Mouse (Mus musculus): Measurements from ENCODE around the gene Nphp4. TPM values are rescaled to one million over a fixed set of nuclear protein-coding genes. Genes with fewer than 3 reads are reported as not detected.

Gene Nphp4
- total RNA-seq, 2 experiments from 2014 or later = 22.8 to 24.9 TPM

DNA sequence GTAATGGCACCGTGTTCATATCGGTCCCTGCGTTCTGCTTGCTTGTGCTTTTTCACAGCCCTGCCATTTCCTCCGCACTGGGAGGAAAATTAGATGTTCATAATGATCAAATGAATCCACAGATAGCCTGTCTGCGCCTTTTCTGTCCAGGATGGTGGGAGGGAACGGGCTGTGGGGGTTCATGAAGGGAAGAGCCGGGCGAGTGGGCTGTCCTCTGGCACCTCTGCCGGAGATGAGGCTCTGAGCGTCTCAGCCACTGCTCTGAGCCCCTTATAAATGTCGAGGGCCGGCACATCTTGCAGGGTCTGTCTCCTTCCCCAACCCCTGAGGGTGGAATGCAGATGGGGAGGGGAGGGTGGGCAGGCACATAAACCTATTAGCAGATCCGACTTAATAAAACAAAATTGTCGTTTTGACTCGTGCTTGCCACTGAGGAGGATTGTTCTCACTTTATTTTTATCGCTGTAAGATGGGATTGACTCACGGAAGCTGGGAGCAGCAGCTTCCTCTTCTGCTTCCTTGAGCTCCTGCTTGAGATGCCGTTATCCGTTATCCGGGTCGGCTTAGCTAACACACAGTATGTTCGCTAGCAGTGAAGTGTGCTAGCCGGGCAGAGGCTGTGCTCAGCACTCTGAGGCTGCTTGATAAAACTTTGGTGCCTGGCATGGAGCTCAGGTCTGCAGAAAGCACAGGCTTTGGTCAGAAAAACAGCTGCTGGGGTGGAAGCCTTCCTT is 92.3 kb downstream of the Nphp4 start:
- no peak for TF ChIP-seq CTCF (IDR thresholded peaks at IDR 0.05)
- DNase-seq (ENCODE audit: extremely low spot score in 1 of 2, low spot score in 2 of 2) = no peak
- intact Hi-C loops (cut with DNase I) = loop anchor here (5.0 kb wide), 1 partner anchor 48 kb away; no protein-coding TSS in a partner anchor
- Histone ChIP-seq H3K4me3 (no peak overlapping the region), H3K27ac (peak overlapping the region; percentile 44; the same call in 1 of the 2 replicates)

DNA sequence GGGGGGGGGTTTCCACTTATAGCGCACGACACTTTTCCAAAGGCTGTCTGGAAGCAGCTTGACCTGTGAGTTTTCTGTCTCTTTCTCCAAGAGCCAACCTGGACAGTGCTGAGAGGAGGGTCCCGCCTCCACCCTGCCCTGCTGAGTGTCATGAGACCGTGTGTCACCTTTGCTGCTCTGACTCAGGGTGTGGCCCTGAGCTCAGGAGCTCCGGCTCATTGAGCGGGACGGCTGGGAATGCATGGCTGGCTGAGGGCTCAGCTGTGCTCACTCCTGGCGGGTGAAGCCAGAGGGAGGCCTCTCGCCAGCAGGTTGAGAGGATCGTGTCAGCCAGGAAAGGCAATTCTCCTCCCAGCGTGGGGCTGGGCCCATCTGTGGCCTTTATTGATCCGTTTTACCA is 97.8 kb downstream of the Nphp4 start:
- DNase-seq (ENCODE audit: extremely low spot score in 1 of 2, low spot score in 2 of 2) = no peak
- intact Hi-C loops (cut with DNase I) = no loop called here
- H3K27ac ChIP-seq = no peak overlapping the region
- H3K4me3 ChIP-seq = no peak overlapping the region
- no peak for TF ChIP-seq CTCF (IDR thresholded peaks at IDR 0.05)

DNA sequence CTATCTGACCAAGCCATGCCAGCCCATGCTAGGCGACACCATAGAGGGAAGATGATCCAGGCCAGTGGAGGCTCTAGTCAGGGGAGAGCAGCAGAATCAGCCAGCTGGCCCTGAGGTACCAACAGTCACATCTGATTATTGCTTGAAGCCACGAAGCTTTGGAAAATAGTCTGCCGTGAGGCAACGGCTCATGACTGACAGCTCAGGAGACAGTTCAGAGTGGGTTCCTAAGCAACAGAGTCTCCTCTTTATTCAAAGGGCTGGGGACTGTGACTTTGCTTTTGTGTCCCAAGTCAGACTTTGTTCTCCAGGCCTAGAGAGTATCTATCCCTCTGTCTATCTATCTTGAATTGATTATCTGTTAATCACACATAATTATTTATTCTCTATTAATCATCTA is 100.3 kb downstream of the Nphp4 start:
- no peak for TF ChIP-seq CTCF (IDR thresholded peaks at IDR 0.05)
- no peak for DNase-seq (ENCODE audit: extremely low spot score in 1 of 2, low spot score in 2 of 2)
- Histone ChIP-seq H3K27ac (no peak overlapping the region), H3K4me3 (no peak overlapping the region)
- intact Hi-C loops (cut with DNase I) = no loop called here

DNA sequence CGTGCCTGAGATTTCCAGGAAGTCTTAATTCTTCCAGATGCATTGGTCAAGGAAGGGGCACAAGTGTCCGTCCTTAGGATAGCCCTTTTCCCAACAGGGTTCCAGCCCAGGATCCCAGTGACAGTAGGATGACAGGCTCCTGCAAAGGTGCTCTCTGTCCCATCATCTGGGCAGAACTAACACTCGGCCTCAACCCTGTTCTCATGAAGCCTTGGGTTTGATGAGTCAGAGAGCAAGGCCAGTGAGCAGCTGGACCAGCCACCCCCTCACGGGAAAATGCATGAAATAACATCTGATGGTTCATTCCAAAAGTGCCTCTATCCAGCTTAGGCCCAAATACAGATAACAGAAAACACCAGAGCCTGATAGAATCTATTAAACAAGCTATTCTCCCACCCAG is 103.5 kb downstream of the Nphp4 start:
- no peak for DNase-seq (ENCODE audit: extremely low spot score in 1 of 2, low spot score in 2 of 2)
- intact Hi-C loops (cut with DNase I) = no loop called here
- no peak overlapping the region for H3K4me3 ChIP-seq
- no peak overlapping the region for H3K27ac ChIP-seq
- TF ChIP-seq CTCF (IDR thresholded peaks at IDR 0.05) = no peak

DNA sequence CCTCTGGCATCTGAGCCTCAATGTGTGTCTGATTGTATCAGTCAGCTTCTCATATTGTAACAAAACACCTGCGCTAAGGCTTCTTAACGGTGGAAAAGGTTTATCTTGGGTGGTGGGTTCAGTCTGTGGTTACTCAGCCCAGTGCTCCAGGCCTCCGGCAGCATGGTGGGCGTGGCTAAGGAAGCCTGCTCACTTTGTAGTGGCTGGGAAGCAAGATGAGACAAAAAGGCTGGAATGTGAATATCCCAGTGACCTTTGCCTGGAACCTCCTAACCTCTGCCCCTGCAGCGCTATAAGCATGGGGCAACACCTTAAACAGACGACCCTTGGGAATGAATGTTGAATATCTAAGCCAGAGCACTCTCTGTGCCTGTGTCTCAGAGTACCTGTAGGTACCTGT is 105.7 kb downstream of the Nphp4 start:
- no peak overlapping the region for H3K27ac ChIP-seq
- DNase-seq (ENCODE audit: extremely low spot score in 1 of 2, low spot score in 2 of 2) = no peak
- intact Hi-C loops (cut with DNase I) = no loop called here
- TF ChIP-seq CTCF (IDR thresholded peaks at IDR 0.05) = no peak
- no peak overlapping the region for H3K4me3 ChIP-seq

DNA sequence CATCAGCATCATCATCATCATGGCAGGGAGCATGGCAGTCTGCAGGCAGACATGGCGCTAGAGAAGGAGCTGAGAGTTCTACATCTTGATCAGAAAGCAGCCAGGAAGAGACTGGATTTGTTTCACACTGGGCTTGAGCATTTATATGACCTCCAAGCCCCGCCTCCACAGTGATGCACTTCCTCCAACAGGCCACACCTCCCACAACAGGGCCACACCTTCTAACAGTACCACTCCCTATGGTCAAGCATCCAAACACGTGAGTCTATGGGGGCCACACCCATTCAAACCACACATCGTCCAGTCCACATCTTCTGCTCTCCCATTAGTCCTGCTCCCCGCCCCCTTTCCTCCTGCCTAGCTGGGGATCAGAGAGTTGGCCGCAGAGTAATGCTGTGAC is 107.1 kb downstream of the Nphp4 start:
- H3K27ac ChIP-seq = no peak overlapping the region
- no peak overlapping the region for H3K4me3 ChIP-seq
- no peak for DNase-seq (ENCODE audit: extremely low spot score in 1 of 2, low spot score in 2 of 2)
- no peak for TF ChIP-seq CTCF (IDR thresholded peaks at IDR 0.05)
- intact Hi-C loops (cut with DNase I) = no loop called here

DNA sequence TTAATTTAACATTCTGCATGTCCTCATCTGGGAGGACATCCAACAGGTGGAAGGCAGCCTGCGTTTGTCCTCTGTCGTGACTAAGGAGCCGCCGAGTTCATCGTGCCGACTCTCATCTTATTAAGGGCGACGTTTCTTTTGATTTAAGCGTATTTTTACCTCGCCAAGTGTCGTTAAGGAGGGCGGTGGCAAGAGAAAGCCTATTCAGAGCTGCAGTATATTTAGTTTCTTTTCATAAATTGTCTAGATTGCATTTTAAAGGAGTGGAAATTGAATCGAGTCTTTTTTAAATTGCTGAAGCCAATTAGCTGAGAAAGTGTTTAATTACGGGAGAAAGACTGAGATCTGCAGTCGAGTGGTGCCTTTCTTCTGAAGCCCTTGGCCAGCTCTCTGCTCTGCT is 109.0 kb downstream of the Nphp4 start:
- Histone ChIP-seq H3K27ac (no peak overlapping the region), H3K4me3 (no peak overlapping the region)
- no peak for DNase-seq (ENCODE audit: extremely low spot score in 1 of 2, low spot score in 2 of 2)
- intact Hi-C loops (cut with DNase I) = no loop called here
- no peak for TF ChIP-seq CTCF (IDR thresholded peaks at IDR 0.05)

DNA sequence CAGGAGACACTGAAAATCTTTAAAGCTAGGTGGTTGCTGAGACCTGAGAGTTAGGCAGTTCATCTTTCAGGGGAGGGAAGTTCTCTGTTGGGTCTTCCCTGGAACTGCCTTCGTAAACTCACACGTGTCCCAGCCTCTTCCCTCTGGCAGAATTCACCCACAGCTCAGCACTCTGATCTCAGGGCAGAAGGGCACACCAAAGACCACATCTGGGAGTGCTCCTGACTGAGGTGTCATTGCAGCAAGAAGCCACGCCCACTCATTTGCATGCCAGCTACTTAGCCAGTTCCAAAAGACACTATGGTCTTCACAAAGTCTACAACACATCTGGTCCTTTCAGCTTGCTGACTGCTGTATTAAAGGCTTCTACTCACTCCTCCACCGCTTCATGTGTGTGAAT is 109.7 kb downstream of the Nphp4 start:
- no peak overlapping the region for H3K4me3 ChIP-seq
- no peak for DNase-seq (ENCODE audit: extremely low spot score in 1 of 2, low spot score in 2 of 2)
- no peak for TF ChIP-seq CTCF (IDR thresholded peaks at IDR 0.05)
- H3K27ac ChIP-seq = no peak overlapping the region
- intact Hi-C loops (cut with DNase I) = no loop called here

DNA sequence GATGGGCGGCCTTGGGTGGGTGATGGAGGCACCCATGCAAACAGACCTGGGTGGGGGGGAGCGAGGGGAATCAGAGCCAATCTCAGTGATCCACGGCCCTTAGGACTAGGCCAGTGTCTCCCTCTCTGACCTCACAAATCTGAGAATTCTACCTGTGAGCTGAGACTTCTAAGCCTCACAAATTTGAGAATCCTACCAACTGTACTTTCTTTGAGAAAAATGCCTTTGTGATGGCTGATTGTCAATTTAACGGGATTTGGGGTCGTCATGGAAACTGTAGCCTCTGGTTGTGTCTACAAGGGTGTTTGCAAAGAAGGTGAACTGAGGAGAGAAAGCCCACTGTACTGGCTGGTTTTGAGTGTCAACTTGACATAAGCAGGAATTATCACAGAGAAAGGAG is 127.8 kb downstream of the Nphp4 start:
- Histone ChIP-seq H3K27ac (no peak overlapping the region), H3K4me3 (no peak overlapping the region)
- intact Hi-C loops (cut with DNase I) = no loop called here
- DNase-seq (ENCODE audit: extremely low spot score in 1 of 2, low spot score in 2 of 2) = no peak
- no peak for TF ChIP-seq CTCF (IDR thresholded peaks at IDR 0.05)

DNA sequence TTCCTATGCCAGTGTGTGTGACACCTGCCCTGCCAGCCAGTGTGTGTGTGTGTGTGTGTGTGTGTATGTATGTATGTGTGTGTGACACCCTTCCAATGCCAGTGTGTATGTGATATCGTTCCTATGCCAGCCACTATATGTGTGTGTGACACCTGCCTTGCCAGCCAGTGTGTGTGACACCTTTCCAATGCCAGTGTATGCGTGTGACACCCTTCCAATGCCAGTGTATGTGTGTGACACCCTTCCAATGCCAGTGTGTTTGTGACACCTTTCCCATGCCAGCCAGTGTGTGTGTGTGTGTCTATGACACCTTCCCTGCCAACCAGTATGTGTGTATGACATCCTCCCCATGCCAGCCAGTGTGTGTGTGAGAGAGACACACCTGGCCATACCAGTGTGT is 132.7 kb downstream of the Nphp4 start:
- intact Hi-C loops (cut with DNase I) = no loop called here
- no peak overlapping the region for H3K4me3 ChIP-seq
- DNase-seq (ENCODE audit: extremely low spot score in 1 of 2, low spot score in 2 of 2) = no peak
- TF ChIP-seq CTCF (IDR thresholded peaks at IDR 0.05) = no peak
- no peak overlapping the region for H3K27ac ChIP-seq

DNA sequence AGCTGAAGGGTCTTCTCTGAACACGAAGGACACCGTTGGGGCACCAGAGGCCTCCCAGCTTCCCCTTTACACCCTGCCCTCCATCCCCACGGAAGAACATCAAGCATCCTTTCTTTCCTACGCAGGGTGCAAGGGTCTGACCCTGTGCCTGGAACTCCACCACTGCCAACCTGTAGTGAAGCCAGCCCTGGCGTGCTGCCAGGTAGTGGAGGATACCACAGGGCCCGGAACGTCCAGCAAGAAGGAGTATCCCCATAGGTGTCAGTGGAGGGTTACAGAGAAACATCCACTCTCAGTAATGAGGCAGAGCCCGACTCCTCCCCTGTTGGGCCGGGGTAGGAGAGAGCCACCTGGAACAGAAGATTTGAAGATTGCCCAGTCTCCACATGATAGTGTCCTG is 133.5 kb downstream of the Nphp4 start:
- intact Hi-C loops (cut with DNase I) = no loop called here
- no peak for TF ChIP-seq CTCF (IDR thresholded peaks at IDR 0.05)
- H3K4me3 ChIP-seq = no peak overlapping the region
- H3K27ac ChIP-seq = no peak overlapping the region
- DNase-seq (ENCODE audit: extremely low spot score in 1 of 2, low spot score in 2 of 2) = no peak

Other genes with a start within 250 kb of the Nphp4 start
- gene Gpr153, start 202.5 kb upstream of the Nphp4 start, total RNA-seq (2021) = 10 to 100 TPM; 29.6 to 35.9 TPM
- gene Hes3, start 185.0 kb upstream of the Nphp4 start, total RNA-seq (2021) = under 1 TPM; 0.30 to 0.32 TPM
- gene Icmt, start 179.5 kb upstream of the Nphp4 start, total RNA-seq (2021) = 10 to 100 TPM; 49.8 to 54.3 TPM
- gene Rnf207, start 157.7 kb upstream of the Nphp4 start, total RNA-seq (2021) = 10 to 100 TPM; 17.0 to 18.6 TPM
- 100 to 1,000 TPM; 171 to 172 TPM for gene Rpl22, start 151.0 kb upstream of the Nphp4 start, total RNA-seq (2021)
- 100 to 1,000 TPM; 176 to 194 TPM for gene Chd5, start 138.1 kb upstream of the Nphp4 start, total RNA-seq (2021)
- 100 to 1,000 TPM; 375 to 385 TPM for gene Kcnab2, start 1.2 kb downstream of the Nphp4 start, total RNA-seq (2021)